Mouse (Mus musculus) kidney, postnatal 0 days (tissue): Measurements from ENCODE around the gene Pcdh17. TPM values are rescaled to one million over a fixed set of nuclear protein-coding genes. Genes with fewer than 3 reads are reported as not detected.

Experiments used
- ATAC-seq: fragments of 200-750 bp; cut with Nextera tagmentation; replicated peaks from 2 replicates; pipeline ENCODE4 v1.8.0; 2017; ENCODE audit warnings: low read depth, moderate number of reproducible peaks, moderate TSS enrichment, moderate library complexity; ENCODE audit not compliant: low FRiP score
- DNase-seq: peaks from one replicate; pipeline ENCODE4 v3.0.0-alpha.2; 2016; ENCODE audit warnings: low spot score
- H3K27ac ChIP-seq: fragments of 300-500 bp; sonication (generic); 2 replicates; pipeline ENCODE4 v1.5.1; 2014; ENCODE audit warnings: mild to moderate bottlenecking
- H3K27me3 ChIP-seq: fragments of 300-500 bp; sonication (generic); 2 replicates; pipeline ENCODE4 v1.6.1; 2014; ENCODE audit warnings: low read length, mixed read lengths; ENCODE audit not compliant: insufficient read depth
- H3K36me3 ChIP-seq: fragments of 300-500 bp; sonication (generic); 2 replicates; pipeline ENCODE4 v1.6.1; 2014; ENCODE audit warnings: low read length, mixed read lengths; ENCODE audit not compliant: insufficient read depth
- H3K4me1 ChIP-seq: fragments of 300-500 bp; sonication (generic); replicated peaks from 2 replicates; pipeline ENCODE4 v1.6.1; 2014; ENCODE audit warnings: antibody characterized with exemption, low read length, mixed read lengths; ENCODE audit not compliant: insufficient read depth
- H3K4me2 ChIP-seq: fragments of 300-500 bp; sonication (generic); 2 replicates; pipeline ENCODE4 v1.6.1; 2014; ENCODE audit warnings: mild to moderate bottlenecking, low read length, moderate library complexity, mixed read lengths
- H3K4me3 ChIP-seq: fragments of 300-500 bp; sonication (generic); replicated peaks from 2 replicates; pipeline ENCODE4 v1.5.1; 2014; ENCODE audit warnings: low read depth, low read length
- H3K9ac ChIP-seq: fragments of 300-500 bp; sonication (generic); 2 replicates; pipeline ENCODE4 v1.6.1; 2014; ENCODE audit warnings: low read depth, low read length
- H3K9me3 ChIP-seq: fragments of 300-500 bp; sonication (generic); replicated peaks from 2 replicates; pipeline ENCODE4 v1.6.1; 2016; ENCODE audit warnings: low read length, inconsistent platforms, mixed read lengths
- CTCF ChIP-seq: IDR thresholded peaks from 2 replicates; pipeline ENCODE4 v1.5.1; 2016; ENCODE audit warnings: antibody characterized with exemption, low read depth, mild to moderate bottlenecking, moderate library complexity
- WGBS: fragments of 180-500 bp; shearing (Covaris S2); extraction: QIAGEN DNeasy Blood & Tissue Kit; methylation state at CpG from one replicate; pipeline ENCODE4 v1.1.7; 2014; 5-methylcytosine and 5-hydroxymethylcytosine counted together
- polyA plus RNA-seq: library from polyadenylated mRNA; unstranded; fragments of >200 nt; fragmentation: Nextera tagmentation; extraction: Ambion mirVana; gene quantifications from 2 replicates; pipeline ENCODE4 v1.2.1, GENCODE M21; 2015

Gene Pcdh17
- polyA plus RNA-seq, 1 experiment from 2014 or later, result 6.7 TPM

DNA sequence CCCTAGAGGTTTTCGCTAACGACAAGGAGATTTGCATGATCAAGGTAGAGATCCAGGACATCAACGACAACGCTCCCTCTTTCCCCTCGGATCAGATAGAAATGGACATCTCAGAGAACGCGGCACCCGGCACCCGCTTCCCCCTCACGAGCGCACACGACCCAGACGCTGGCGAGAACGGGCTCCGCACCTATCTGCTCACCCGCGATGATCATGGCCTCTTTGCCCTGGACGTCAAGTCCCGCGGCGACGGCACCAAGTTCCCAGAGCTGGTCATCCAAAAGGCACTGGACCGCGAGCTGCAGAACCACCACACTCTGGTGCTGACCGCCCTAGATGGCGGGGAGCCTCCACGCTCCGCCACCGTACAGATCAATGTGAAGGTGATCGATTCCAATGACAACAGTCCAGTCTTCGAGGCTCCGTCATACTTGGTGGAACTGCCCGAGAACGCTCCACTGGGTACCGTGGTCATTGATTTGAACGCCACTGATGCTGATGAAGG, 3.1 kb downstream of the Pcdh17 start:
- peak overlapping the region; percentile 80 for H3K4me2 ChIP-seq
- DNase-seq (no peak), ATAC-seq (no peak)
- H3K9me3 ChIP-seq, result no peaks in the 10 kb centered on the region
- H3K9ac ChIP-seq, result 0 out of 2 replicates have a peak overlapping the region, but pooled peaks have one; percentile 49
- no peaks in the 10 kb centered on the region for H3K36me3 ChIP-seq
- H3K27ac ChIP-seq, result no peak overlapping the region
- peaks cover 35% of the 10 kb centered on the region for H3K27me3 ChIP-seq
- peak overlapping the region; percentile 52 for H3K4me3 ChIP-seq
- TF ChIP-seq CTCF, result no peak
- peaks cover 5% of the 10 kb centered on the region for H3K4me1 ChIP-seq
- WGBS, result 5% methylated on average over 37 of the region's 37 CpGs

DNA sequence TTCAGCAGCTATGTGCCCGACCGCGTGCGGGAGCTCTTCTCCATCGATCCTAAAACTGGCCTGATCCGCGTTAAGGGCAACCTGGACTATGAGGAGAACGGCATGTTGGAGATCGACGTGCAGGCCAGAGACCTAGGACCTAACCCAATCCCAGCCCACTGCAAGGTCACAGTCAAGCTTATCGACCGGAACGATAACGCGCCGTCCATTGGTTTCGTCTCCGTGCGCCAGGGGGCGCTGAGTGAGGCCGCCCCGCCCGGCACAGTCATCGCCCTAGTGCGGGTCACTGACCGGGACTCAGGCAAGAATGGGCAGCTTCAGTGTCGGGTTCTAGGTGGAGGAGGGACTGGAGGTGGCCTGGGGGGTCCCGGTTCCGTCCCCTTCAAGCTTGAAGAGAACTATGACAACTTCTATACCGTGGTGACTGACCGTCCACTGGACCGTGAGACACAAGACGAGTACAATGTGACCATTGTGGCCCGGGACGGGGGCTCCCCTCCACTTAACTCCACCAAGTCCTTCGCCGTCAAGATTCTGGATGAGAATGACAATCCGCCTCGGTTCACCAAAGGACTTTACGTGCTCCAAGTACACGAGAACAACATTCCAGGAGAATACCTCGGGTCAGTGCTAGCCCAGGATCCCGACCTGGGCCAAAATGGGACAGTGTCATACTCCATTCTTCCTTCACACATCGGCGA, 3.7 kb downstream of the Pcdh17 start:
- 0 out of 2 replicates have a peak overlapping the region, but pooled peaks have one; percentile 8 for H3K9ac ChIP-seq

DNA sequence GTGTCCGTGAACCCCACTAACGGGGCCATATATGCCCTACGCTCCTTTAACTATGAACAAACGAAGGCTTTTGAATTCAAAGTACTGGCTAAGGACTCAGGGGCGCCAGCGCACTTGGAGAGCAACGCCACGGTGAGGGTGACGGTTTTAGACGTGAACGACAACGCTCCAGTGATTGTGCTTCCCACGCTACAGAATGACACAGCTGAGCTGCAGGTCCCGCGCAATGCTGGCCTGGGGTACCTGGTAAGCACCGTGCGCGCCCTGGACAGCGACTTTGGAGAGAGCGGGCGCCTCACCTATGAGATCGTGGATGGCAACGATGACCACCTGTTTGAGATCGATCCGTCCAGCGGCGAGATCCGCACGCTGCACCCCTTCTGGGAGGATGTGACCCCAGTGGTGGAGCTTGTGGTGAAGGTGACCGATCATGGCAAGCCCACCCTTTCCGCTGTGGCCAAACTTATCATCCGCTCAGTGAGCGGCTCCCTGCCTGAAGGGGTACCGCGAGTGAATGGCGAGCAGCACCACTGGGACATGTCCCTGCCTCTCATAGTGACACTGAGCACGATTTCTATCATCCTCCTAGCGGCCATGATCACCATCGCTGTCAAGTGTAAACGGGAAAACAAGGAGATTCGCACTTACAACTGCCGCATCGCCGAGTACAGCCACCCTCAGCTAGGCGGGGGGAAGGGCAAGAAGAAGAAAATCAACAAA, 4.5 kb downstream of the Pcdh17 start:
- Histone ChIP-seq H3K4me2 (peak overlapping the region; percentile 80), H3K36me3 (no peaks in the 10 kb centered on the region), H3K27me3 (peaks cover 33% of the 10 kb centered on the region), H3K4me1 (peaks cover 5% of the 10 kb centered on the region), H3K9me3 (no peaks in the 10 kb centered on the region), H3K4me3 (peak overlapping the region; percentile 52), H3K27ac (no peak overlapping the region), H3K9ac (0 out of 2 replicates have a peak overlapping the region, but pooled peaks have one; percentile 8)
- 4% methylated on average over 45 of the region's 45 CpGs for WGBS
- ATAC-seq (no peak), DNase-seq (peak; percentile 20)
- TF ChIP-seq CTCF, result peak; percentile 13; the same call in 1 of the 2 replicates

More for the DNA sequence above, 3.7 kb downstream of the Pcdh17 start:
- H3K4me1 ChIP-seq, result peaks cover 5% of the 10 kb centered on the region
- no peaks in the 10 kb centered on the region for H3K36me3 ChIP-seq
- ATAC-seq, result 0 out of 2 replicates have a peak, but pooled peaks have one; percentile 26
- H3K27ac ChIP-seq, result no peak overlapping the region
- peak overlapping the region; percentile 52 for H3K4me3 ChIP-seq
- peak; percentile 69 for TF ChIP-seq CTCF
- DNase-seq, result peak; percentile 52
- H3K9me3 ChIP-seq, result no peaks in the 10 kb centered on the region
- H3K4me2 ChIP-seq, result peak overlapping the region; percentile 80
- H3K27me3 ChIP-seq, result peaks cover 33% of the 10 kb centered on the region
- WGBS, result 7% methylated on average over 45 of the region's 45 CpGs

DNA sequence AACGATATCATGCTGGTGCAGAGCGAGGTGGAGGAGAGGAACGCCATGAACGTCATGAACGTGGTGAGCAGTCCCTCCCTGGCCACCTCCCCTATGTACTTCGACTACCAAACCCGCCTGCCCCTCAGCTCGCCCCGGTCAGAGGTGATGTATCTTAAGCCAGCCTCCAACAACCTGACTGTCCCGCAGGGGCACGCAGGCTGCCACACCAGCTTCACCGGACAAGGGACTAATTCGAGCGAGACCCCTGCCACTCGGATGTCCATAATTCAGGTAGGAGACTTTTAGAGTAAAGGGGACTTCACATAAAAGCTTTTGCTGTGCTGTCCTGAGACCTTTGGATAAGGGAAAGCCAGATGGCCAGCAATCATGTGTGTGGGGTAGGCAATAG, 5.0 kb downstream of the Pcdh17 start:
- Histone ChIP-seq H3K9me3 (no peaks in the 10 kb centered on the region), H3K4me2 (peak overlapping the region; percentile 80), H3K4me1 (peaks cover 5% of the 10 kb centered on the region), H3K27ac (no peak overlapping the region), H3K27me3 (peaks cover 33% of the 10 kb centered on the region), H3K4me3 (peak overlapping the region; percentile 52), H3K36me3 (no peaks in the 10 kb centered on the region), H3K9ac (no peak overlapping the region)
- DNase-seq (no peak), ATAC-seq (no peak)
- TF ChIP-seq CTCF, result no peak
- WGBS, result 3% methylated on average over 15 of the region's 15 CpGs

DNA sequence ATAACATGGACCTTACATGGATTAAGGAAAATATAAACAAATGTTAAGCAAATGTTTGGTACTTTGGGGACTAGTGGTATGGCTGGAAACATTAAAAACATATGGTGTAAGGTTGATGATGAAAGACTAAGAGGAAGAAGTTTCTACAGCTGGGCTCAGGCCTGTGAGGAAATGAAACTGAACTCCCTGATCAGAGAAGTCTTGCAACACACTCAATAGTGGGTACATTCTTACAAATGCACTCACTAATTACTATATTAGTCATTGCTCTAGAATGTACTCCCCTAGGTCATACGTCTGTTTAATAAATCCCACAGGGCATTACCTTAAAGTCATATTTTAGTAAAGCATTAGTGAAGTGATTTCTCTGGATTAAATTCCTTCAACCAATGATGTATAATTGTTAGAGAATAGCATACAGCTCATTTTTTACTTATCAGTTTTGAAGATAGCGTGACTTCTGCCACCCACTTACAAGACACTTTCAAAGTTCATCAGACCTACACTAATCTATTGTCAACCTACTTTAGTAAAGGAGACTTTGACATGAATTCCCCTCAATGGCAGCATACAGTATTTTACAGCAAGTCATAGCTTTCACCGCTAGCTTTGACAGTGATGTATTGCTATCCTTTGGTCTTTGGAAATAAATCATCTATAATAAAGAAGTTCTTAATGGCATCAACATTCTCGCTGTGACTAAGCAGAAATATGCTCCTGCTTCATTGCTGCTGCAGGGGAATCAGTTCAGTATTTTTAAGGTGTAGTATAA, 10.9 kb downstream of the Pcdh17 start:
- H3K9me3 ChIP-seq, result no peaks in the 10 kb centered on the region
- ATAC-seq (no peak), DNase-seq (no peak)
- no peak overlapping the region for H3K27ac ChIP-seq
- no peak overlapping the region for H3K4me3 ChIP-seq
- H3K4me2 ChIP-seq, result no peak overlapping the region
- TF ChIP-seq CTCF, result no peak
- 43% methylated on average over 4 of the region's 4 CpGs for WGBS
- no peak overlapping the region for H3K9ac ChIP-seq
- no peaks in the 10 kb centered on the region for H3K27me3 ChIP-seq
- H3K4me1 ChIP-seq, result no peaks in the 10 kb centered on the region
- H3K36me3 ChIP-seq, result no peaks in the 10 kb centered on the region

DNA sequence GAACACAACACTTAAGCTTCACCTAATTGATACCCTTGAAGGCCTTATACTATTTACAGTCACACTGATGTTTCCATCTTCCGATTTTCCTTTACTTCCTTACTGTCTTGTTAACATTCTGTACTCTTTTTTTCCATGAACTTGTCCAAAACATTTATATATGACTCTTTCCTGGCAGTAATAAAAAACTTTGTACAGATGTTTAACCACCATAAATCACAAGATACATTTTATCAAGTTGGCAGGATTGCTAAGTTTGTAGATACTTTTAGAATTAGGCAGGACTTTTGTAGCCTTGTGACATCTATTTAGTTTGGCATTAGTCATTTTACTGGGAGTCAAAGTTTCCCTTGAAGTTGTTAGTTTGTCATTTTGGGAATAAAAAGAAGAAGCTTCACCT, 32.1 kb downstream of the Pcdh17 start:
- DNase-seq, result no peak
- Histone ChIP-seq H3K27ac (no peak overlapping the region), H3K4me2 (no peak overlapping the region), H3K36me3 (no peaks in the 10 kb centered on the region), H3K4me3 (no peak overlapping the region), H3K9me3 (no peaks in the 10 kb centered on the region), H3K9ac (no peak overlapping the region), H3K4me1 (no peaks in the 10 kb centered on the region), H3K27me3 (no peaks in the 10 kb centered on the region)
- ATAC-seq, result no peak
- 42% methylated on average over 1 of the region's 1 CpGs for WGBS
- no peak for TF ChIP-seq CTCF
